Mouse (Mus musculus): ENCODE data around the gene Prkar2b. TPM values are rescaled to one million over a fixed set of nuclear protein-coding genes. Genes with fewer than 3 reads are reported as not detected.

Prkar2b gene
- polyA plus RNA-seq, 1 experiment from 2014 or later, result 70.4 TPM

DNA sequence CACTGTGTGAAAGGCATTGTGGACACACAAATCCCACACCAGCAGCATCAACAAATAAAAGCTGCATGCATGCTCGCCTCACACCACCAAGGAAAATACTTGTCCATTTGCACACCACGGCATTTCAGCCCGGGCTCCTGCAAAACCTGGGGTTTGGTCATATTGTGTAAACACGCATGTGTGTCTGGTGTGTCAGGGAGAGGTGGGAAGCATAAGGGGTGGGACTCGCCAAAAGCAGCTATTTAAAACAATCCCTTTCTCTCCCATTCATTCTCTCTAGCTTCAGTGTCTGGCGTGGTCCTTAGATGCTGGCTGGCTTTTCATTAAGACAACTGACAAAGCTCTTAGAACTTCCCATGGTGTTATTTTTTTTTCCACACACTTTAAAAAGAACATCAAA lies 1.4 kb downstream of the Prkar2b start:
- peak overlapping the region; percentile 100 for H3K4me3 ChIP-seq (replicated peaks)
- WGBS (ENCODE audit: insufficient replicate concordance), result 11% methylated on average over 6 of the region's 6 CpGs
- peak overlapping the region; percentile 100 for H3K9ac ChIP-seq
- H3K36me3 ChIP-seq (replicated peaks), result peaks cover 17% of the 10 kb centered on the region
- ATAC-seq (ENCODE audit: insufficient read depth), result no peak
- H3K4me2 ChIP-seq, result peak overlapping the region; percentile 84
- no peaks in the 10 kb centered on the region for H3K27me3 ChIP-seq
- H3K27ac ChIP-seq (replicated peaks), result peak overlapping the region; percentile 98
- peaks cover 61% of the 10 kb centered on the region for H3K4me1 ChIP-seq (replicated peaks)
- H3K9me3 ChIP-seq (replicated peaks), result no peaks in the 10 kb centered on the region

GRCm38 (mm10) chr12:32059135-32059534 lies 2.0 kb downstream of the Prkar2b start:
- peak overlapping the region; percentile 84 for H3K4me2 ChIP-seq
- H3K4me1 ChIP-seq (replicated peaks), result peaks cover 62% of the 10 kb centered on the region
- peak overlapping the region; percentile 100 for H3K4me3 ChIP-seq (replicated peaks)
- H3K27ac ChIP-seq (replicated peaks), result peak overlapping the region; percentile 98
- no peaks in the 10 kb centered on the region for H3K9me3 ChIP-seq (replicated peaks)
- peaks cover 17% of the 10 kb centered on the region for H3K36me3 ChIP-seq (replicated peaks)
- ATAC-seq (ENCODE audit: insufficient read depth), result no peak
- peak overlapping the region; percentile 100 for H3K9ac ChIP-seq
- 49% methylated on average over 2 of the region's 2 CpGs for WGBS (ENCODE audit: insufficient replicate concordance)
- H3K27me3 ChIP-seq, result no peaks in the 10 kb centered on the region

GRCm38 (mm10) chr12:32057461-32058199 lies 3.5 kb downstream of the Prkar2b start:
- Histone ChIP-seq H3K4me1 (replicated peaks) (peaks cover 70% of the 10 kb centered on the region), H3K4me3 (replicated peaks) (peak overlapping the region; percentile 100), H3K27me3 (no peaks in the 10 kb centered on the region), H3K9ac (peak overlapping the region; percentile 100), H3K27ac (replicated peaks) (peak overlapping the region; percentile 98), H3K36me3 (replicated peaks) (peaks cover 17% of the 10 kb centered on the region), H3K9me3 (replicated peaks) (no peaks in the 10 kb centered on the region), H3K4me2 (peak overlapping the region; percentile 84)
- 67% methylated on average over 12 of the region's 12 CpGs for WGBS (ENCODE audit: insufficient replicate concordance)
- ATAC-seq (ENCODE audit: insufficient read depth), result no peak

- peaks cover 17% of the 10 kb centered on the region for H3K36me3 ChIP-seq (replicated peaks)
- H3K9me3 ChIP-seq (replicated peaks), result no peaks in the 10 kb centered on the region
- no peak overlapping the region for H3K4me3 ChIP-seq (replicated peaks)
- H3K4me1 ChIP-seq (replicated peaks), result peaks cover 78% of the 10 kb centered on the region
- ATAC-seq (ENCODE audit: insufficient read depth), result no peak
- H3K4me2 ChIP-seq, result peak overlapping the region; percentile 84
- H3K27me3 ChIP-seq, result no peaks in the 10 kb centered on the region
- H3K27ac ChIP-seq (replicated peaks), result peak overlapping the region; percentile 98
- H3K9ac ChIP-seq, result peak overlapping the region; percentile 55
- 86% methylated on average over 3 of the region's 3 CpGs for WGBS (ENCODE audit: insufficient replicate concordance)
Measured at GRCm38 (mm10) chr12:32055797-32056196, 5.3 kb downstream of the Prkar2b start.

- H3K9me3 ChIP-seq (replicated peaks), result no peaks in the 10 kb centered on the region
- H3K9ac ChIP-seq, result peak overlapping the region; percentile 58
- ATAC-seq (ENCODE audit: insufficient read depth), result peak; percentile 83
- H3K36me3 ChIP-seq (replicated peaks), result peaks cover 17% of the 10 kb centered on the region
- no peaks in the 10 kb centered on the region for H3K27me3 ChIP-seq
- H3K4me1 ChIP-seq (replicated peaks), result peaks cover 81% of the 10 kb centered on the region
- 25% methylated on average over 9 of the region's 9 CpGs for WGBS (ENCODE audit: insufficient replicate concordance)
- H3K4me2 ChIP-seq, result peak overlapping the region; percentile 84
- H3K4me3 ChIP-seq (replicated peaks), result peak overlapping the region; percentile 32
- H3K27ac ChIP-seq (replicated peaks), result peak overlapping the region; percentile 98
Measured at GRCm38 (mm10) chr12:32054476-32055166, 6.5 kb downstream of the Prkar2b start.

- ATAC-seq (ENCODE audit: insufficient read depth), result no peak
Measured at GRCm38 (mm10) chr12:32053637-32054366, 7.3 kb downstream of the Prkar2b start.

GRCm38 (mm10) chr12:32052882-32053281 lies 8.2 kb downstream of the Prkar2b start:
- Histone ChIP-seq H3K4me2 (peak overlapping the region; percentile 36), H3K27ac (replicated peaks) (peak overlapping the region; percentile 98), H3K9me3 (replicated peaks) (no peaks in the 10 kb centered on the region), H3K4me1 (replicated peaks) (peaks cover 80% of the 10 kb centered on the region), H3K27me3 (no peaks in the 10 kb centered on the region), H3K9ac (peak overlapping the region; percentile 38), H3K36me3 (replicated peaks) (peaks cover 17% of the 10 kb centered on the region), H3K4me3 (replicated peaks) (no peak overlapping the region)
- 77% methylated on average over 4 of the region's 4 CpGs for WGBS (ENCODE audit: insufficient replicate concordance)
- no peak for ATAC-seq (ENCODE audit: insufficient read depth)

More at GRCm38 (mm10) chr12:32053637-32054366, 7.3 kb downstream of the Prkar2b start:
- H3K4me2 ChIP-seq, result peak overlapping the region; percentile 84
- peak overlapping the region; percentile 32 for H3K4me3 ChIP-seq (replicated peaks)
- H3K9ac ChIP-seq, result peak overlapping the region; percentile 58
- H3K27me3 ChIP-seq, result no peaks in the 10 kb centered on the region
- peak overlapping the region; percentile 98 for H3K27ac ChIP-seq (replicated peaks)
- peaks cover 82% of the 10 kb centered on the region for H3K4me1 ChIP-seq (replicated peaks)
- H3K9me3 ChIP-seq (replicated peaks), result no peaks in the 10 kb centered on the region
- 53% methylated on average over 11 of the region's 11 CpGs for WGBS (ENCODE audit: insufficient replicate concordance)
- H3K36me3 ChIP-seq (replicated peaks), result peaks cover 17% of the 10 kb centered on the region

DNA sequence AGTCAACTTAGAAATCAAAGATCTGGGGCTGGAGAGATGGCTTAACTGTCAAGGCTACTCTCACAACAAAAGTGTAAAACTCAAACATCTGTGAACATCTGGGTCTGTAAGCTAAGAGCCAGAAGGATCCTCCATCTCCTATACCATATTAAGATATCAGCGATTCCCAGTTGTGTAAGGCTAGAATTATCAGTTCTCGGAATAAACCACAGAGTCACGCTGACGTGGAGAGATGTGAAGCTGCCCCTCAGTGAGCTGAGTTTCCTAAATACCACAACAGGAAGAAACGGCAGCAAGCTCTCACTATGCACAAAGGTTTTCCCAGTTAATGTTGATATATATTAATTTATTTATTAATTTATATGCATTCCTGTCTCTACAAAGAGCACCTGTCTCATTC lies 10.9 kb downstream of the Prkar2b start:
- peak overlapping the region; percentile 8; the same call in 1 of the 2 replicates for H3K4me3 ChIP-seq (replicated peaks)

DNA sequence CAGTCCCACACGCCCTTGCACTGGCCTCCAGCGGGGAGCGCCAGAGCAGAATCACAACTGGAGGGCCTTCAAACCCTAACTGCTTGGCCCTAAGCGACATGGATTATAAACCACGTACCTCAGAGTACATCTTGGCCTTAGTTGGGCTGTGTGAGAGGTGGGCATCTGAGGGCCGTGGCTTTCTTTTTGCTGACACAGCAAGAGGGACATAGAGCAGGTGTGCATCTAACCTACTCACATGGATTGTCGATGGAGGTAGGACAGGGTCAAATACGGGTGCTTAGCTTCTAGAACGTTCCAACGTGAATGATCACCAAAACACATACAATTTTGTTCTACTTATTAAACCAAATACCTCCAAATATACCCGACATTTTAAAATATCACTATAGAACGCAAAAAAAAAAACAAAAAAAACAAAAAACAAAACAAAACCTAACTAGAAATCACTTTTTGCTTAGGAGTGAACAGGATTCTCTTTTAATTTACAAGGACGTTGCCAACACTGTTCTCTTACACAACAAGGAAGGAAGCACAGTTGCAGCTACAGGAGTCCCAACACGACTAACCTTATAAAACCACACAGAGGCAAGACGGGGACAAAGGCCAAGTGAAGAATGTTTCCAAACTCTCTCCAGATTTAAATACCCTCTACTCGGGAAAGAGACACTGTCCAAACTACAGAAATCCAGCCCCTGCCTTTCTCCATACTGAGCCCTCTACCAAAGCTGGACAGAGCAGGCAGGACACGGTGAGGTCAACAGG lies 15.3 kb downstream of the Prkar2b start:
- 70% methylated on average over 17 of the region's 17 CpGs for WGBS (ENCODE audit: insufficient replicate concordance)
- peaks cover 67% of the 10 kb centered on the region for H3K4me1 ChIP-seq (replicated peaks)
- no peak overlapping the region for H3K4me3 ChIP-seq (replicated peaks)
- no peaks in the 10 kb centered on the region for H3K27me3 ChIP-seq
- H3K36me3 ChIP-seq (replicated peaks), result peaks cover 48% of the 10 kb centered on the region
- no peak overlapping the region for H3K9ac ChIP-seq
- peak overlapping the region; percentile 73 for H3K27ac ChIP-seq (replicated peaks)
- H3K9me3 ChIP-seq (replicated peaks), result no peaks in the 10 kb centered on the region
- ATAC-seq (ENCODE audit: insufficient read depth), result no peak
- peak overlapping the region; percentile 25; the same call in 1 of the 2 replicates for H3K4me2 ChIP-seq

More for the DNA sequence above, 10.9 kb downstream of the Prkar2b start:
- Histone ChIP-seq H3K4me2 (peak overlapping the region; percentile 56), H3K36me3 (replicated peaks) (peaks cover 10% of the 10 kb centered on the region; the same call in 1 of the 2 replicates), H3K9me3 (replicated peaks) (no peaks in the 10 kb centered on the region), H3K27ac (replicated peaks) (peak overlapping the region; percentile 98), H3K27me3 (no peaks in the 10 kb centered on the region), H3K9ac (peak overlapping the region; percentile 45), H3K4me1 (replicated peaks) (peaks cover 75% of the 10 kb centered on the region)
- 15% methylated on average over 5 of the region's 5 CpGs for WGBS (ENCODE audit: insufficient replicate concordance)
- peak; percentile 91 for ATAC-seq (ENCODE audit: insufficient read depth)

GRCm38 (mm10) chr12:32044487-32045134 lies 16.5 kb downstream of the Prkar2b start:
- Histone ChIP-seq H3K9ac (no peak overlapping the region), H3K36me3 (replicated peaks) (peaks cover 56% of the 10 kb centered on the region), H3K27me3 (no peaks in the 10 kb centered on the region), H3K4me3 (replicated peaks) (no peak overlapping the region), H3K9me3 (replicated peaks) (no peaks in the 10 kb centered on the region), H3K27ac (replicated peaks) (peak overlapping the region; percentile 59), H3K4me2 (no peak overlapping the region), H3K4me1 (replicated peaks) (peaks cover 72% of the 10 kb centered on the region)
- 54% methylated on average over 5 of the region's 5 CpGs for WGBS (ENCODE audit: insufficient replicate concordance)
- ATAC-seq (ENCODE audit: insufficient read depth), result 0 out of 2 replicates have a peak, but pooled peaks have one; percentile 28
